Mouse (Mus musculus): ENCODE measurements around the gene Svip. TPM values are rescaled to one million over a fixed set of nuclear protein-coding genes. Genes with fewer than 3 reads are reported as not detected.

Gene Svip
- polyA plus RNA-seq, 1 experiment from 2014 or later, result 2.5 TPM

Other genes with a start within 250 kb of the Svip start
- gene Gas2, start 144.0 kb downstream of the Svip start, polyA plus RNA-seq (2014; fragmentation: Nextera tagmentation; extraction: Ambion mirVana), result 106 and 109 TPM in 2 replicates
- gene Fancf, start 143.8 kb downstream of the Svip start, polyA plus RNA-seq (2014; fragmentation: Nextera tagmentation; extraction: Ambion mirVana), result 20.1 and 21.1 TPM in 2 replicates
- not detected in 2 replicates for gene 1700015G11Rik, start 9.7 kb upstream of the Svip start, polyA plus RNA-seq (2014; fragmentation: Nextera tagmentation; extraction: Ambion mirVana)